Mouse (Mus musculus) erythroid progenitor cell, adult 5-6 weeks (primary cell): ENCODE measurements around the gene Atp23. TPM values are rescaled to one million over a fixed set of nuclear protein-coding genes. Genes with fewer than 3 reads are reported as not detected.
"Not testable (repeated sequence)": the region's sequence is repeated elsewhere in the genome, so short reads cannot be mapped to it uniquely, and the experiment has no call there.

ENCODE experiments used
- ATAC-seq: replicated peaks from 2 replicates; pipeline ENCODE4 v1.8.0; 2016; ENCODE audit warnings: moderate number of reproducible peaks, mild to moderate bottlenecking, moderate TSS enrichment, inconsistent platforms; ENCODE audit not compliant: poor library complexity, low FRiP score, severe bottlenecking
- total RNA-seq, 2 experiments: library from RNA; stranded (forward) in 1 of 2; stranded (reverse) in 1 of 2; fragments of 150-400 nt in 1 of 2; fragments of 186-747, 209-891 nt in 1 of 2; gene quantifications; 2 replicates each; pipeline versions ENCODE4 v1.2.3 to v1.2.4; 2015 to 2017; ENCODE audit warnings: low replicate concordance in 2 of 2

The Atp23 gene
- total RNA-seq, 2 experiments from 2014 or later: 1.7 TPM; not detected in 1

GRCm38 (mm10) chr10:126828618-126829017, 72.5 kb downstream of the Atp23 start:
- ATAC-seq: no peak

- no peak for ATAC-seq
These were observed 73.1 kb downstream of the Atp23 start for GRCm38 (mm10) chr10:126827941-126828593.

GRCm38 (mm10) chr10:126826982-126827381, 74.2 kb downstream of the Atp23 start:
- ATAC-seq: no peak

- ATAC-seq: not testable (repeated sequence)
These were observed 74.9 kb downstream of the Atp23 start for GRCm38 (mm10) chr10:126826216-126826615.

GRCm38 (mm10) chr10:126822418-126822817, 78.7 kb downstream of the Atp23 start:
- ATAC-seq: no peak

Other genes starting within 250 kb of the Atp23 start
- 18.0 and 19.7 TPM in 2 replicates for gene Ctdsp2, start 77.4 kb upstream of the Atp23 start, total RNA-seq (2015; ENCODE audit: low replicate concordance)
- 8.5 and 10.3 TPM in 2 replicates for gene Ctdsp2, start 77.4 kb upstream of the Atp23 start, total RNA-seq (2017; ENCODE audit: low replicate concordance)
- gene Avil, start 99.4 kb upstream of the Atp23 start, total RNA-seq (2015; ENCODE audit: low replicate concordance): not detected in 2 replicates
- not detected in 2 replicates for gene Avil, start 99.4 kb upstream of the Atp23 start, total RNA-seq (2017; ENCODE audit: low replicate concordance)
- gene Tsfm, start 129.5 kb upstream of the Atp23 start, total RNA-seq (2015; ENCODE audit: low replicate concordance): 12.6 and 14.4 TPM in 2 replicates
- 4.2 and 6.5 TPM in 2 replicates for gene Tsfm, start 129.5 kb upstream of the Atp23 start, total RNA-seq (2017; ENCODE audit: low replicate concordance)
- gene Mettl1, start 140.1 kb upstream of the Atp23 start, total RNA-seq (2015; ENCODE audit: low replicate concordance): 3.4 and 6.5 TPM in 2 replicates
- gene Mettl1, start 140.1 kb upstream of the Atp23 start, total RNA-seq (2017; ENCODE audit: low replicate concordance): 0.23 and 1.9 TPM in 2 replicates
- gene Eef1akmt3, start 140.2 kb upstream of the Atp23 start, total RNA-seq (2015; ENCODE audit: low replicate concordance): not detected in 2 replicates
- not detected in 2 replicates for gene Eef1akmt3, start 140.2 kb upstream of the Atp23 start, total RNA-seq (2017; ENCODE audit: low replicate concordance)
- gene Cyp27b1, start 146.9 kb upstream of the Atp23 start, total RNA-seq (2015; ENCODE audit: low replicate concordance): not detected in 2 replicates
- gene Cyp27b1, start 146.9 kb upstream of the Atp23 start, total RNA-seq (2017; ENCODE audit: low replicate concordance): not detected in 2 replicates
- gene March9, start 158.8 kb upstream of the Atp23 start, total RNA-seq (2015; ENCODE audit: low replicate concordance): not detected in 2 replicates
- gene March9, start 158.8 kb upstream of the Atp23 start, total RNA-seq (2017; ENCODE audit: low replicate concordance): not detected in 2 replicates
- 84.3 and 107 TPM in 2 replicates for gene Cdk4, start 162.2 kb upstream of the Atp23 start, total RNA-seq (2015; ENCODE audit: low replicate concordance)
- 42.7 and 99.2 TPM in 2 replicates for gene Cdk4, start 162.2 kb upstream of the Atp23 start, total RNA-seq (2017; ENCODE audit: low replicate concordance)
- gene Tspan31, start 168.9 kb upstream of the Atp23 start, total RNA-seq (2015; ENCODE audit: low replicate concordance): 13.0 and 18.0 TPM in 2 replicates
- 6.6 and 8.5 TPM in 2 replicates for gene Tspan31, start 168.9 kb upstream of the Atp23 start, total RNA-seq (2017; ENCODE audit: low replicate concordance)
- gene Agap2, start 173.9 kb upstream of the Atp23 start, total RNA-seq (2015; ENCODE audit: low replicate concordance): 1.1 and 3.8 TPM in 2 replicates
- 2.2 and 51.8 TPM in 2 replicates for gene Agap2, start 173.9 kb upstream of the Atp23 start, total RNA-seq (2017; ENCODE audit: low replicate concordance)
- 36.5 and 37.5 TPM in 2 replicates for gene Os9, start 219.8 kb upstream of the Atp23 start, total RNA-seq (2015; ENCODE audit: low replicate concordance)
- 57.2 and 70.0 TPM in 2 replicates for gene Os9, start 219.8 kb upstream of the Atp23 start, total RNA-seq (2017; ENCODE audit: low replicate concordance)